Mouse (Mus musculus): ENCODE measurements around the gene Tanc1.

Tanc1 gene

GRCm38 (mm10) chr2:59714992-59715391 is 103.2 kb downstream of the Tanc1 start:
- DNase-seq (ENCODE audit: inconsistent ontology term): no peak

GRCm38 (mm10) chr2:59716461-59716860 is 104.6 kb downstream of the Tanc1 start:
- DNase-seq (ENCODE audit: inconsistent ontology term): peak; percentile 63

- DNase-seq (ENCODE audit: inconsistent ontology term): no peak
These were observed 106.0 kb downstream of the Tanc1 start for GRCm38 (mm10) chr2:59717746-59718294.

- peak; percentile 51 for DNase-seq (ENCODE audit: inconsistent ontology term)
These were observed 107.0 kb downstream of the Tanc1 start for GRCm38 (mm10) chr2:59718601-59719416.

GRCm38 (mm10) chr2:59719831-59720230 is 108.0 kb downstream of the Tanc1 start:
- DNase-seq (ENCODE audit: inconsistent ontology term): no peak

- DNase-seq (ENCODE audit: inconsistent ontology term): peak; percentile 56
These were observed 109.3 kb downstream of the Tanc1 start for GRCm38 (mm10) chr2:59721119-59721518.

GRCm38 (mm10) chr2:59721758-59722157 is 109.9 kb downstream of the Tanc1 start:
- DNase-seq (ENCODE audit: inconsistent ontology term): no peak

GRCm38 (mm10) chr2:59723311-59723710 is 111.5 kb downstream of the Tanc1 start:
- no peak for DNase-seq (ENCODE audit: inconsistent ontology term)

- peak; percentile 92 for DNase-seq (ENCODE audit: inconsistent ontology term)
These were observed 113.8 kb downstream of the Tanc1 start for GRCm38 (mm10) chr2:59725518-59726185.

- no peak for DNase-seq (ENCODE audit: inconsistent ontology term)
These were observed 120.0 kb downstream of the Tanc1 start for GRCm38 (mm10) chr2:59731831-59732230.

- DNase-seq (ENCODE audit: inconsistent ontology term): no peak
These were observed 121.6 kb downstream of the Tanc1 start for GRCm38 (mm10) chr2:59733410-59733809.

GRCm38 (mm10) chr2:59736401-59736898 is 124.6 kb downstream of the Tanc1 start:
- peak; percentile 62 for DNase-seq (ENCODE audit: inconsistent ontology term)

- no peak for DNase-seq (ENCODE audit: inconsistent ontology term)
These were observed 125.5 kb downstream of the Tanc1 start for GRCm38 (mm10) chr2:59737368-59737767.

GRCm38 (mm10) chr2:59738356-59738755 is 126.5 kb downstream of the Tanc1 start:
- peak; percentile 73 for DNase-seq (ENCODE audit: inconsistent ontology term)

- no peak for DNase-seq (ENCODE audit: inconsistent ontology term)
These were observed 127.2 kb downstream of the Tanc1 start for GRCm38 (mm10) chr2:59739036-59739435.

- no peak for DNase-seq (ENCODE audit: inconsistent ontology term)
These were observed 130.8 kb downstream of the Tanc1 start for GRCm38 (mm10) chr2:59742500-59743116.

GRCm38 (mm10) chr2:59745428-59745827 is 133.6 kb downstream of the Tanc1 start:
- peak; percentile 46 for DNase-seq (ENCODE audit: inconsistent ontology term)

GRCm38 (mm10) chr2:59746070-59746469 is 134.2 kb downstream of the Tanc1 start:
- DNase-seq (ENCODE audit: inconsistent ontology term): peak; percentile 26

GRCm38 (mm10) chr2:59747757-59748156 is 135.9 kb downstream of the Tanc1 start:
- no peak for DNase-seq (ENCODE audit: inconsistent ontology term)

- no peak for DNase-seq (ENCODE audit: inconsistent ontology term)
These were observed 137.5 kb downstream of the Tanc1 start for GRCm38 (mm10) chr2:59749371-59749770.

- peak; percentile 65 for DNase-seq (ENCODE audit: inconsistent ontology term)
These were observed 139.3 kb downstream of the Tanc1 start for GRCm38 (mm10) chr2:59751172-59751571.

GRCm38 (mm10) chr2:59752148-59752547 is 140.3 kb downstream of the Tanc1 start:
- DNase-seq (ENCODE audit: inconsistent ontology term): no peak
